Mouse (Mus musculus) MEL (cell line): ENCODE results near the gene Prodh2.

Experiments used
- E2F4 ChIP-seq: IDR thresholded peaks from 2 replicates; pipeline ENCODE4 v1.6.1; 2011; ENCODE audit warnings: low read depth, low read length, improper control_type of control experiment, borderline replicate concordance
- GABPA ChIP-seq: IDR thresholded peaks from 2 replicates; pipeline ENCODE4 v1.6.1; 2012; ENCODE audit warnings: low read depth, mild to moderate bottlenecking, inconsistent platforms, low read length, improper control_type of control experiment, moderate library complexity
- HCFC1 ChIP-seq: IDR thresholded peaks from 2 replicates; pipeline ENCODE4 v1.6.1; 2012; ENCODE audit warnings: low read depth, mild to moderate bottlenecking, inconsistent platforms, low read length, improper control_type of control experiment, moderate library complexity
- KAT2A ChIP-seq: conservative IDR thresholded peaks from 2 replicates; pipeline ENCODE4 v1.6.1; 2012; ENCODE audit warnings: low read depth, low read length, improper control_type of control experiment, inconsistent platforms
- MAFK ChIP-seq: IDR thresholded peaks from 2 replicates; pipeline ENCODE4 v1.6.1; 2011; ENCODE audit warnings: low read depth, mild to moderate bottlenecking, low read length, improper control_type of control experiment, borderline replicate concordance
- MEF2A ChIP-seq: IDR thresholded peaks from 2 replicates; pipeline ENCODE4 v1.6.1; 2014; ENCODE audit warnings: low read depth, mild to moderate bottlenecking, inconsistent platforms, low read length, improper control_type of control experiment; ENCODE audit not compliant: poor library complexity, insufficient replicate concordance, severe bottlenecking; ENCODE audit errors: extremely low read depth
- MYC ChIP-seq: IDR thresholded peaks from 2 replicates; pipeline ENCODE4 v1.6.1; 2011; ENCODE audit warnings: low read depth, mild to moderate bottlenecking, low read length, improper control_type of control experiment, moderate library complexity
- NELFE ChIP-seq: IDR thresholded peaks from 2 replicates; pipeline ENCODE4 v1.6.1; 2011; ENCODE audit warnings: low read depth, low read length, improper control_type of control experiment
- TBP ChIP-seq: IDR thresholded peaks from 2 replicates; pipeline ENCODE4 v1.8.0; 2011; ENCODE audit warnings: low read depth, low read length, improper control_type of control experiment
- USF1 ChIP-seq: IDR thresholded peaks from 2 replicates; pipeline ENCODE4 v1.6.1; 2014; ENCODE audit warnings: low read depth, mild to moderate bottlenecking, inconsistent platforms, low read length, improper control_type of control experiment, moderate library complexity
- ZNF384 ChIP-seq: IDR thresholded peaks from 2 replicates; pipeline ENCODE4 v1.6.1; 2012; ENCODE audit warnings: low read depth, mild to moderate bottlenecking, inconsistent platforms, low read length, improper control_type of control experiment

GRCm38 (mm10) chr7:30443696-30444095 lies 49.7 kb upstream of the Prodh2 start:
- TF ChIP-seq MAFK (no peak), MYC (no peak), ZNF384 (no peak), GABPA (no peak), USF1 (no peak), HCFC1 (no peak), MEF2A (no peak), KAT2A (no peak), NELFE (no peak), E2F4 (no peak), TBP (no peak)
